Mouse (Mus musculus) pancreas, adult 10 weeks (tissue): ENCODE data around the gene Uap1. TPM values are rescaled to one million over a fixed set of nuclear protein-coding genes. Genes with fewer than 3 reads are reported as not detected.

ENCODE experiments used
- polyA plus RNA-seq: library from polyadenylated mRNA; stranded (reverse); fragments of 350-450 nt; fragmentation: Illumina TruSeq; extraction: RNeasy Lipid Tissue Mini Kit (QIAGEN cat#74804); gene quantifications from one replicate; pipeline ENCODE4 v1.2.3, GENCODE M21; 2015; ENCODE audit warnings: low read depth, low replicate concordance; ENCODE audit not compliant: insufficient read depth

The Uap1 gene
- 24.4 TPM for polyA plus RNA-seq

DNA sequence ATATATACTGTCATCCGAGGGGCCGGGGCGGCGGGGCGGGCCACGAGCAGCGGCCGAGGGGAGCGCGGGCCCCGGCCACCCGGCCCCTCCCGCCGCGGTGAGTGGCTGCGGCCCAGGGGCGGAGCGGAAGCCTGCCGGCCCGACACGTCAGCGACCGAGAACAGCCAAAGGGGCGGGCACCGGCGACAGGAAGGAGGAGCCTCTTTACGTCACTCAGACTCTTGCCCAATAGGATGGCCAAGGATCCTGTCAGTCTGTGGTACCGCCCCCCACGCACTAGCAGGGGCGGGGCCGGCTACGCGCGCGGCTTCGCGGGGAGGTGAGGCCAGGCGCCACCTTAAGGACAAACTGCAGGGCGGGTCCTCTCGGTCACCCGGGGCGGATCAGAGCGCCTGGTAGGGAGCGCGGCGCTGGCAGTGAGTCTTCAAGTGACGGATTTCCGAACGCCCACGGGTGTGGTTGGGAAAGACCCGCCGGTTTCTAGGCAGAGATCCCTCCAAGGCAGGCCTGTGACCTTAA lies at the start of gene Uap1:
Gene Uap1, minus strand, starts transcription at position 144 of the 519 bp plus-strand sequence.

DNA sequence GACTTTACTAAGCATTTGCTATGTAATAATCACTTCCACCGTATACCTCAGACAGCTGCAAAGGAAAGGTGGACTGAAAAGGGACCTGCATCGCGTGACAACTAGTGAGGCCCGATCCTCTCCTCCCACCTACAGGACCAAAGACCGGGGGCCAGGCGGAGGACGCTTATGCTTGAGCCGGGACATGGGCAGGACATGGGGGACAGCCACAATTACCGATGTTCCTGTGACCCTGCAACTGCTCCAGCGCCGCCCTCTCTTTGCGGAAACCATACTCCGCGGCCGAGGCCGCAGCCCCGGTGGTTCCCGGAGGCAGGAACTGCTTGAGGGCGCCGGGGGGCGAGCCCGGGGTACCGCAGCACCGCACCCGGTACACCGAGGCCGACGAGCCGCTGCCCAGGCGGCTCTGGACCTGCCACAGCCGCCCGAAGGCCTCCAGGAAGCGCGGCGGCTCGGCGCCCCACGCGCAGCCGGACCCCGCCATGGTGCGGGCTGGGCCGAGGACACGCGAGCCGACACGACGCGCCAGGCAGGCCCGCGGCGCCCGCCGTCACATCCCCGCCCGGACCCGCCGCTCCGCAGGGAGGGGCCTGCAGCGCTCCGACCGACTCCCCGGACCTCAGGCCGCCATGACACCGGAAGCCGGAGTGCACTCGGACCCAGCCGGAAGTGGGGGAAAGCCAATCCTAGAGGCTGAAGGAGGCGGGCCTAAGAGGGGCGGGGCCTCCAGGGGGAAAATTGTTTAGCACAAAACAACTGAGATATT lies 40.2 kb upstream of the Uap1 start, which contains the start of gene Uhmk1:
Gene Uhmk1, minus strand, starts transcription at position 641 of the 766 bp plus-strand sequence.

DNA sequence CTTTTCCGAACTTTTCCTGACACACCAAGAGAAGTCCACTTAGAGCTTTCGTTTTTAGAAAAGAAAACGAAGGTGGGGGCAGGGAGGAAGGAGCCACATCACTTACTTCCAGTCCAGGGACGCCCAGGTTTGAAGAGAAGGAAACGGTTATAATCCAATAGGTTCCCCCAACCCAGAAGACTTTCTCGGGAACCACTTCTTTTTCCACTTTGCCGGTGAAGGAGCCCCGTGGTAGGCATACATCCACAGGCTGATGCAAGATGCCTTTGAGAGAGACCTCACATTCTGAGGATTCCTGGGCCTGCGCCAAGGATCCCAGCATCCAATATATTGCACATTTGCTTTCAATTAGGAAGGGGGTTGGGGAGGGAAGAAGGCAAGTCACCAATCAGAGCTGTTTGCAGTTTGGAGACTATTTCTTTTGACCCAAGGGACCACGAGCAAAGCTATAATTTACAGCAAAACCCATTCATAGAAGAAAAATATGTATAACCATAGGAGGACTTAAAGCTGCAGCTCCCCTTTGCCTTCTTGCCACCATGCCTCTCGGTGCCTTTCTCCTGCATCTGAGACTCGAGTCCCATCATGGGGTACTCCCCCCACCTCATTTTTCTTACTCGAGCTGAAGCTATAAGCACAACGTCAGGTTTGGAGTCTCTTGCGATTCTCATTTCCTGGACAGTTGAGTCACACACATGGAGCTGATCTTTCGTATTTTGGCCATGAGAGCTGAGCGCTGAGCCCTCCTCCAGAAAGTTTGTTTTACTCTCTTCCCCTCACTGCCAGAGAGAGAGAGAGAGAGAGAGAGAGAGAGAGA lies 64.0 kb downstream of the Uap1 start, which contains the start of gene Ddr2:
Gene Ddr2, minus strand, starts transcription at position 247 of the 817 bp plus-strand sequence.

Other genes with a start within 250 kb of the Uap1 start
- gene Ccdc190, start 246.3 kb downstream of the Uap1 start, polyA plus RNA-seq = not detected
- gene Hsd17b7, start 205.7 kb downstream of the Uap1 start, polyA plus RNA-seq = 0.61 TPM
- 12.8 TPM for gene Ddr2, start 64.2 kb downstream of the Uap1 start, polyA plus RNA-seq
- gene Uhmk1, start 40.4 kb upstream of the Uap1 start, polyA plus RNA-seq = 5.7 TPM
- gene Sh2d1b2, start 57.8 kb upstream of the Uap1 start, polyA plus RNA-seq = not detected
- not detected for gene Sh2d1b1, start 102.4 kb upstream of the Uap1 start, polyA plus RNA-seq
- 1.4 TPM for gene Gm7694, start 131.4 kb upstream of the Uap1 start, polyA plus RNA-seq
- not detected for gene Spata46, start 133.8 kb upstream of the Uap1 start, polyA plus RNA-seq